Mouse (Mus musculus): Measurements from ENCODE around the gene Mnat1. TPM values are rescaled to one million over a fixed set of nuclear protein-coding genes. Genes with fewer than 3 reads are reported as not detected.
A peak's percentile ranks its signal among the peaks of the same experiment; 100 is the strongest.

Mnat1 gene
- polyA plus RNA-seq, 1 experiment, result 6.4 TPM

- no peak for TF ChIP-seq CTCF (IDR thresholded peaks at IDR 0.05; ENCODE audit: insufficient read depth, low read length)
- Histone ChIP-seq H3K4me3 (replicated peaks; ENCODE audit: extremely low read depth, low read depth, low read length) (no peak overlapping the region), H3K4me1 (ENCODE audit: control insufficient read depth, insufficient read depth, low read length) (peaks cover 3% of the 10 kb centered on the region; the same call in 1 of the 2 replicates)
- DNase-seq, result no peak
- 50% methylated on average over 1 of the region's 1 CpGs for WGBS
Measured at GRCm38 (mm10) chr12:73198451-73198850, 74.9 kb downstream of the Mnat1 start.

GRCm38 (mm10) chr12:73199375-73199774, 75.9 kb downstream of the Mnat1 start:
- Histone ChIP-seq H3K4me1 (ENCODE audit: control insufficient read depth, insufficient read depth, low read length) (peaks cover 3% of the 10 kb centered on the region; the same call in 1 of the 2 replicates), H3K4me3 (replicated peaks; ENCODE audit: extremely low read depth, low read depth, low read length) (no peak overlapping the region)
- no peak for DNase-seq
- WGBS, result 53% methylated on average over 7 of the region's 7 CpGs
- TF ChIP-seq CTCF (IDR thresholded peaks at IDR 0.05; ENCODE audit: insufficient read depth, low read length), result no peak
- TF ChIP-seq POLR2A (IDR thresholded peaks at IDR 0.05; ENCODE audit: borderline replicate concordance, extremely low read depth, low read depth, low read length), result no peak

GRCm38 (mm10) chr12:73201587-73201986, 78.1 kb downstream of the Mnat1 start:
- TF ChIP-seq CTCF (IDR thresholded peaks at IDR 0.05; ENCODE audit: insufficient read depth, low read length) (no peak), POLR2A (IDR thresholded peaks at IDR 0.05; ENCODE audit: borderline replicate concordance, extremely low read depth, low read depth, low read length) (no peak)
- 38% methylated on average over 3 of the region's 3 CpGs for WGBS
- H3K4me1 ChIP-seq (ENCODE audit: control insufficient read depth, insufficient read depth, low read length), result peaks cover 6% of the 10 kb centered on the region; the same call in 1 of the 2 replicates
- H3K4me3 ChIP-seq (replicated peaks; ENCODE audit: extremely low read depth, low read depth, low read length), result no peak overlapping the region
- no peak for DNase-seq

GRCm38 (mm10) chr12:73205710-73206649, 82.5 kb downstream of the Mnat1 start:
- TF ChIP-seq CTCF (IDR thresholded peaks at IDR 0.05; ENCODE audit: insufficient read depth, low read length) (no peak), POLR2A (IDR thresholded peaks at IDR 0.05; ENCODE audit: borderline replicate concordance, extremely low read depth, low read depth, low read length) (no peak)
- peak; percentile 48 for DNase-seq
- peaks cover 8% of the 10 kb centered on the region for H3K4me1 ChIP-seq (ENCODE audit: control insufficient read depth, insufficient read depth, low read length)
- no peak overlapping the region for H3K4me3 ChIP-seq (replicated peaks; ENCODE audit: extremely low read depth, low read depth, low read length)
- 66% methylated on average over 11 of the region's 11 CpGs for WGBS

GRCm38 (mm10) chr12:73207008-73207407, 83.5 kb downstream of the Mnat1 start:
- WGBS, result 59% methylated on average over 4 of the region's 4 CpGs
- DNase-seq, result no peak
- Histone ChIP-seq H3K4me1 (ENCODE audit: control insufficient read depth, insufficient read depth, low read length) (peaks cover 8% of the 10 kb centered on the region), H3K4me3 (replicated peaks; ENCODE audit: extremely low read depth, low read depth, low read length) (no peak overlapping the region)
- no peak for TF ChIP-seq POLR2A (IDR thresholded peaks at IDR 0.05; ENCODE audit: borderline replicate concordance, extremely low read depth, low read depth, low read length)
- no peak for TF ChIP-seq CTCF (IDR thresholded peaks at IDR 0.05; ENCODE audit: insufficient read depth, low read length)

- 67% methylated on average over 1 of the region's 1 CpGs for WGBS
- TF ChIP-seq POLR2A (IDR thresholded peaks at IDR 0.05; ENCODE audit: borderline replicate concordance, extremely low read depth, low read depth, low read length) (no peak), CTCF (IDR thresholded peaks at IDR 0.05; ENCODE audit: insufficient read depth, low read length) (no peak)
- peaks cover 8% of the 10 kb centered on the region for H3K4me1 ChIP-seq (ENCODE audit: control insufficient read depth, insufficient read depth, low read length)
- H3K4me3 ChIP-seq (replicated peaks; ENCODE audit: extremely low read depth, low read depth, low read length), result no peak overlapping the region
- DNase-seq, result no peak
Measured at GRCm38 (mm10) chr12:73207461-73207860, 83.9 kb downstream of the Mnat1 start.

- H3K4me1 ChIP-seq (ENCODE audit: control insufficient read depth, insufficient read depth, low read length), result peaks cover 8% of the 10 kb centered on the region
- WGBS, result 94% methylated on average over 4 of the region's 4 CpGs
- TF ChIP-seq POLR2A (IDR thresholded peaks at IDR 0.05; ENCODE audit: borderline replicate concordance, extremely low read depth, low read depth, low read length) (no peak), CTCF (IDR thresholded peaks at IDR 0.05; ENCODE audit: insufficient read depth, low read length) (no peak)
- no peak overlapping the region for H3K4me3 ChIP-seq (replicated peaks; ENCODE audit: extremely low read depth, low read depth, low read length)
- no peak for DNase-seq
Measured at GRCm38 (mm10) chr12:73208518-73208917, 85.0 kb downstream of the Mnat1 start.

GRCm38 (mm10) chr12:73209117-73209516, 85.6 kb downstream of the Mnat1 start:
- 29% methylated on average over 1 of the region's 1 CpGs for WGBS
- Histone ChIP-seq H3K4me1 (ENCODE audit: control insufficient read depth, insufficient read depth, low read length) (peaks cover 8% of the 10 kb centered on the region), H3K4me3 (replicated peaks; ENCODE audit: extremely low read depth, low read depth, low read length) (no peak overlapping the region)
- TF ChIP-seq POLR2A (IDR thresholded peaks at IDR 0.05; ENCODE audit: borderline replicate concordance, extremely low read depth, low read depth, low read length) (no peak), CTCF (IDR thresholded peaks at IDR 0.05; ENCODE audit: insufficient read depth, low read length) (no peak)
- no peak for DNase-seq

- DNase-seq, result no peak
- Histone ChIP-seq H3K4me1 (ENCODE audit: control insufficient read depth, insufficient read depth, low read length) (peaks cover 8% of the 10 kb centered on the region), H3K4me3 (replicated peaks; ENCODE audit: extremely low read depth, low read depth, low read length) (no peak overlapping the region)
- no peak for TF ChIP-seq CTCF (IDR thresholded peaks at IDR 0.05; ENCODE audit: insufficient read depth, low read length)
- no peak for TF ChIP-seq POLR2A (IDR thresholded peaks at IDR 0.05; ENCODE audit: borderline replicate concordance, extremely low read depth, low read depth, low read length)
- WGBS, result 76% methylated on average over 3 of the region's 3 CpGs
Measured at GRCm38 (mm10) chr12:73210454-73210853, 86.9 kb downstream of the Mnat1 start.

GRCm38 (mm10) chr12:73215773-73216172, 92.3 kb downstream of the Mnat1 start:
- Histone ChIP-seq H3K4me3 (replicated peaks; ENCODE audit: extremely low read depth, low read depth, low read length) (no peak overlapping the region), H3K4me1 (ENCODE audit: control insufficient read depth, insufficient read depth, low read length) (no peaks in the 10 kb centered on the region)
- 78% methylated on average over 5 of the region's 5 CpGs for WGBS
- TF ChIP-seq POLR2A (IDR thresholded peaks at IDR 0.05; ENCODE audit: borderline replicate concordance, extremely low read depth, low read depth, low read length), result no peak
- no peak for TF ChIP-seq CTCF (IDR thresholded peaks at IDR 0.05; ENCODE audit: insufficient read depth, low read length)
- DNase-seq, result no peak
